Mouse (Mus musculus): Measurements from ENCODE around the gene Gm10251. TPM values are rescaled to one million over a fixed set of nuclear protein-coding genes. Genes with fewer than 3 reads are reported as not detected.
A peak's percentile ranks its signal among the peaks of the same experiment; 100 is the strongest.
"Not testable (repeated sequence)": the region's sequence is repeated elsewhere in the genome, so short reads cannot be mapped to it uniquely, and the experiment has no call there.

The Gm10251 gene
- polyA plus RNA-seq (2014; fragmentation: Nextera tagmentation; extraction: Ambion mirVana), result not detected in 2 replicates

- not testable (repeated sequence) for H3K4me2 ChIP-seq (replicated peaks; ENCODE audit: low read depth, low read length); H3K9ac ChIP-seq (replicated peaks; ENCODE audit: low read depth, low read length); H3K9me3 ChIP-seq (ENCODE audit: control insufficient read depth, low read depth, low read length); H3K27ac ChIP-seq (ENCODE audit: low read length); H3K4me1 ChIP-seq (ENCODE audit: control insufficient read depth, insufficient read depth, low read length); H3K4me3 ChIP-seq (ENCODE audit: low read depth, low read length); H3K27me3 ChIP-seq (ENCODE audit: control insufficient read depth, insufficient read depth, low read length); ATAC-seq (ENCODE audit: insufficient number of reproducible peaks, insufficient read depth, low FRiP score, low read depth); H3K36me3 ChIP-seq (ENCODE audit: control insufficient read depth, insufficient read depth, low read length)
- WGBS, result no CpG with 5 or more reads among the region's 1 CpGs
These were observed at the start of gene Gm10251 for GRCm38 (mm10) chr14:6684070-6684469. Gene Gm10251 (minus strand): TSS chr14:6684170.

- 67% methylated on average over 1 of the region's 2 CpGs for WGBS
- not testable (repeated sequence) for ATAC-seq (ENCODE audit: insufficient number of reproducible peaks, insufficient read depth, low FRiP score, low read depth); H3K4me2 ChIP-seq (replicated peaks; ENCODE audit: low read depth, low read length); H3K27ac ChIP-seq (ENCODE audit: low read length); H3K4me3 ChIP-seq (ENCODE audit: low read depth, low read length); H3K36me3 ChIP-seq (ENCODE audit: control insufficient read depth, insufficient read depth, low read length); H3K4me1 ChIP-seq (ENCODE audit: control insufficient read depth, insufficient read depth, low read length); H3K9me3 ChIP-seq (ENCODE audit: control insufficient read depth, low read depth, low read length); H3K9ac ChIP-seq (replicated peaks; ENCODE audit: low read depth, low read length); H3K27me3 ChIP-seq (ENCODE audit: control insufficient read depth, insufficient read depth, low read length)
These were observed 36.2 kb upstream of the Gm10251 start, which contains the start of gene Gm8050 for GRCm38 (mm10) chr14:6720151-6720550. Gene Gm8050 (minus strand): TSS chr14:6720251.

GRCm38 (mm10) chr14:6622318-6622717 is 61.7 kb downstream of the Gm10251 start, which contains the start of gene Gm3460:
Gene Gm3460 (minus strand): TSS chr14:6622418.
- ATAC-seq (ENCODE audit: insufficient number of reproducible peaks, insufficient read depth, low FRiP score, low read depth); H3K27me3 ChIP-seq (ENCODE audit: control insufficient read depth, insufficient read depth, low read length); H3K27ac ChIP-seq (ENCODE audit: low read length); H3K4me3 ChIP-seq (ENCODE audit: low read depth, low read length); H3K36me3 ChIP-seq (ENCODE audit: control insufficient read depth, insufficient read depth, low read length); H3K4me2 ChIP-seq (replicated peaks; ENCODE audit: low read depth, low read length); H3K9me3 ChIP-seq (ENCODE audit: control insufficient read depth, low read depth, low read length); H3K4me1 ChIP-seq (ENCODE audit: control insufficient read depth, insufficient read depth, low read length); H3K9ac ChIP-seq (replicated peaks; ENCODE audit: low read depth, low read length): not testable (repeated sequence)
- 100% methylated on average over 1 of the region's 2 CpGs for WGBS

GRCm38 (mm10) chr14:6606436-6606835 is 77.5 kb downstream of the Gm10251 start:
- not testable (repeated sequence) for H3K9ac ChIP-seq (replicated peaks; ENCODE audit: low read depth, low read length); H3K4me2 ChIP-seq (replicated peaks; ENCODE audit: low read depth, low read length); H3K27ac ChIP-seq (ENCODE audit: low read length); H3K27me3 ChIP-seq (ENCODE audit: control insufficient read depth, insufficient read depth, low read length); H3K36me3 ChIP-seq (ENCODE audit: control insufficient read depth, insufficient read depth, low read length); H3K4me1 ChIP-seq (ENCODE audit: control insufficient read depth, insufficient read depth, low read length); H3K4me3 ChIP-seq (ENCODE audit: low read depth, low read length); H3K9me3 ChIP-seq (ENCODE audit: control insufficient read depth, low read depth, low read length); ATAC-seq (ENCODE audit: insufficient number of reproducible peaks, insufficient read depth, low FRiP score, low read depth)
- WGBS, result no CpG with 5 or more reads among the region's 1 CpGs

- H3K4me3 ChIP-seq (ENCODE audit: low read depth, low read length), result peak overlapping the region; percentile 22
- H3K9me3 ChIP-seq (ENCODE audit: control insufficient read depth, low read depth, low read length); H3K27me3 ChIP-seq (ENCODE audit: control insufficient read depth, insufficient read depth, low read length); H3K27ac ChIP-seq (ENCODE audit: low read length); H3K4me1 ChIP-seq (ENCODE audit: control insufficient read depth, insufficient read depth, low read length); H3K9ac ChIP-seq (replicated peaks; ENCODE audit: low read depth, low read length); H3K36me3 ChIP-seq (ENCODE audit: control insufficient read depth, insufficient read depth, low read length); ATAC-seq (ENCODE audit: insufficient number of reproducible peaks, insufficient read depth, low FRiP score, low read depth): not testable (repeated sequence)
- WGBS, result 0% methylated on average over 11 of the region's 20 CpGs
- H3K4me2 ChIP-seq (replicated peaks; ENCODE audit: low read depth, low read length), result peak overlapping the region; percentile 47
These were observed 79.0 kb downstream of the Gm10251 start for GRCm38 (mm10) chr14:6605004-6605403.

- WGBS, result 4% methylated on average over 20 of the region's 20 CpGs
- not testable (repeated sequence) for H3K9me3 ChIP-seq (ENCODE audit: control insufficient read depth, low read depth, low read length); H3K36me3 ChIP-seq (ENCODE audit: control insufficient read depth, insufficient read depth, low read length); H3K4me1 ChIP-seq (ENCODE audit: control insufficient read depth, insufficient read depth, low read length); H3K9ac ChIP-seq (replicated peaks; ENCODE audit: low read depth, low read length); H3K27me3 ChIP-seq (ENCODE audit: control insufficient read depth, insufficient read depth, low read length); H3K27ac ChIP-seq (ENCODE audit: low read length); ATAC-seq (ENCODE audit: insufficient number of reproducible peaks, insufficient read depth, low FRiP score, low read depth)
- peak overlapping the region; percentile 22 for H3K4me3 ChIP-seq (ENCODE audit: low read depth, low read length)
- H3K4me2 ChIP-seq (replicated peaks; ENCODE audit: low read depth, low read length), result peak overlapping the region; percentile 47
These were observed 79.4 kb downstream of the Gm10251 start for GRCm38 (mm10) chr14:6604551-6604950.

- not testable (repeated sequence) for H3K4me2 ChIP-seq (replicated peaks; ENCODE audit: low read depth, low read length); H3K27ac ChIP-seq (ENCODE audit: low read length); H3K36me3 ChIP-seq (ENCODE audit: control insufficient read depth, insufficient read depth, low read length); H3K4me1 ChIP-seq (ENCODE audit: control insufficient read depth, insufficient read depth, low read length); H3K9ac ChIP-seq (replicated peaks; ENCODE audit: low read depth, low read length); H3K27me3 ChIP-seq (ENCODE audit: control insufficient read depth, insufficient read depth, low read length); H3K4me3 ChIP-seq (ENCODE audit: low read depth, low read length); H3K9me3 ChIP-seq (ENCODE audit: control insufficient read depth, low read depth, low read length); ATAC-seq (ENCODE audit: insufficient number of reproducible peaks, insufficient read depth, low FRiP score, low read depth)
- WGBS, result 25% methylated on average over 1 of the region's 2 CpGs
These were observed 93.5 kb downstream of the Gm10251 start, which contains the start of gene Gm3629 for GRCm38 (mm10) chr14:6590513-6590912. Gene Gm3629 (minus strand): TSS chr14:6590613.

Other genes starting within 250 kb of the Gm10251 start
- gene Gm3594, start 239.6 kb downstream of the Gm10251 start, polyA plus RNA-seq (2014; fragmentation: Nextera tagmentation; extraction: Ambion mirVana), result not detected in 2 replicates
- not detected in 2 replicates for gene Gm8356, start 146.9 kb downstream of the Gm10251 start, polyA plus RNA-seq (2014; fragmentation: Nextera tagmentation; extraction: Ambion mirVana)
- 0.27 and 0.58 TPM in 2 replicates for gene Gm3629, start 93.6 kb downstream of the Gm10251 start, polyA plus RNA-seq (2014; fragmentation: Nextera tagmentation; extraction: Ambion mirVana)
- not detected in 2 replicates for gene Gm3460, start 61.8 kb downstream of the Gm10251 start, polyA plus RNA-seq (2014; fragmentation: Nextera tagmentation; extraction: Ambion mirVana)
- not detected in 2 replicates for gene Gm8050, start 36.1 kb upstream of the Gm10251 start, polyA plus RNA-seq (2014; fragmentation: Nextera tagmentation; extraction: Ambion mirVana)
- gene Gm3636, start 58.2 kb upstream of the Gm10251 start, polyA plus RNA-seq (2014; fragmentation: Nextera tagmentation; extraction: Ambion mirVana), result 5.7 and 8.9 TPM in 2 replicates
- not detected in 2 replicates for gene Gm8362, start 90.2 kb upstream of the Gm10251 start, polyA plus RNA-seq (2014; fragmentation: Nextera tagmentation; extraction: Ambion mirVana)
- gene Gm3642, start 156.1 kb upstream of the Gm10251 start, polyA plus RNA-seq (2014; fragmentation: Nextera tagmentation; extraction: Ambion mirVana), result not detected in 2 replicates
- gene Gm3667, start 205.8 kb upstream of the Gm10251 start, polyA plus RNA-seq (2014; fragmentation: Nextera tagmentation; extraction: Ambion mirVana), result 2.1 and 2.2 TPM in 2 replicates

All from stomach, embryonic 14.5 days (tissue).